Mouse (Mus musculus): Measurements from ENCODE around the gene Ptprq.

Gene Ptprq

DNA sequence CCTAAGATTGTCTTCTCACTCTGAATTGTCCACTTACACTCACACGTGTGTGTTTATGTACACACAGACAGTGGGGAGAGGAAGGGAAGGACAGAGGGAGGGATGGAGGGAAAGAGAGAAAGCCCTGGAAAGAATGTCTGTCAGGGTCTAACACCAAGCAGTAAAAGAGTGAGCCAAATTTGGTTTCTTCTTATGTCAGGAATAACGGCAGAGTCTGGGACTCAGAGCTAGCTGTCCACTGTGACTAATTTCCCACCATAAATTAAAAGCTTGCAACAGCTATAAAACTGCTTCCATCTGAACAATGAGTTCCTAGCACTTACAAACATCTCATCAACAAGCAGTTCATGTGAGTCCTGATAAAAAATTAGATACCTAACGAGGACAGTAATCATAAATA is 91.7 kb downstream of the Ptprq start:
- no peak for DNase-seq (ENCODE audit: low spot score)

DNA sequence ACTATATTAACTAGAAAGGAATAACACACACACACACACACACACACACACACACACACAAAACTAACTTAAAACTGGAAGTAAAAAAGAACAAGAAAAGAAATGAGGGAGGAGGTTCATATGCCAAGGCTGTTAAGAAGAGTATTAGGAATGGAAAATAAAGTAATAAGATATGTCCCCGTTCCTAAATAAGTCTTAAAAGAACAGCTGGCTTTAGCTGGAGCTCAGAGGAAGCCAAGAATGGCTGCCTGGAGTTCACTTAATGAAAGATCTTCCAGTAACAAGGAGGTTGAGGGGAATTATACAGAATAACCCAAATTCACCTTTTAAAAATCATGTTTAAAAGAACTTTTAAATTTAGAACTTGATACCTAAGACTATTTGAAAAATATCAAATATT is 93.2 kb downstream of the Ptprq start:
- no peak for DNase-seq (ENCODE audit: low spot score)

DNA sequence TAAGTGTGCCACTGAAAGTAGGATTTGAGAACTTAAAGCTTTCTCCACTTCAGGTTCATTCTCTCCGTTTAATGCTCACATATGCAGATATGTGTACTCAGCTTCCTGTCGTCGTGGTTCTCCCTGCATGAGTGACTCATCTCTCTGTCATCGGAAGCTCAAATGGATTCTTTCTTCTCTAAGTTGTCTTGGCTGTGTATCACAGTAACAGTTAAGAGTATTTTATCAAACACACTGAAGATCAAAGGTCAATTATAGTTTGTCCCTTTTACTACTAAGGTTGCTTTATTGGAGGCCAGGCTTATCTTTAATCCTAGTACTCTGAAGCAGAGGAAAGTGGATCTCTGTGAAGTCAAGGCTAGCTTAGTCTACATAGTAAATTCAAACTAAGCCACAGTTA is 95.6 kb downstream of the Ptprq start:
- no peak for DNase-seq (ENCODE audit: low spot score)

DNA sequence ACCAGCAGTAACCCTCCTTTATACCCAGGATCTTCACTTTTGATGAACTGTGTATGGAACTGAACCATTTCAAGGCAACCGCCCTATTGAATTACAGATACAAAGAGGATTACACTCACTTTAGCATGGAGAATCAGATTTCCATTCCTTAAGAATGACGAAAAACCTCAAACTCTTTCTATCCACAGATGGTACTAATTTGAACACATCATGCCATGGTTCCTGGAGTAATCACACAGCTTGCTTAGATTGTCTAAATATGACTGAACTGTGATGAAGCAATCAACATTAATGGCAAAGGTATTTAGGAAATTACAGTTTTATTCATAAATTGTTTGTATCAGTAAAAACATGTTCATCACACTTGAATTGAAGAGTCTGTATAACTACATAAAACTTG is 104.4 kb downstream of the Ptprq start:
- no peak for DNase-seq (ENCODE audit: low spot score)

DNA sequence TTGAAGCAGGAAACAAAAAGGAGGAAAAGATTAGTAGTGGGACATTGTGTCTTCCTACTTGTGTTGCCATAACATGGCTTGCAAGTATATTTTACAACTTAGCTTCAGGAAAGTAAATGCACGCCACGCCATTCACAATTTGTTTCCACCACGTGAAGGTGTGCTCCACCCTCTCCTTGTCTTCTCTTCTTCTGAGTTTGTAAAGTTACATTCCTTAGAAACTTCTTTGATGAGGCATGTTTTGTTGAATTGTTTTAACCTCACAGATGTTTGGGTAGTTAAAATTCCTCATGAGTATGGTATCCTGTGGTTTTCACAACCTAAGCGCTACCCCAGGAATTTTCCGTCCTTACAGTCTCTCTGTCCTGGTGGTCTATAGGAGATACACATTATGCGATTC is 118.5 kb downstream of the Ptprq start:
- no peak for DNase-seq (ENCODE audit: low spot score)

DNA sequence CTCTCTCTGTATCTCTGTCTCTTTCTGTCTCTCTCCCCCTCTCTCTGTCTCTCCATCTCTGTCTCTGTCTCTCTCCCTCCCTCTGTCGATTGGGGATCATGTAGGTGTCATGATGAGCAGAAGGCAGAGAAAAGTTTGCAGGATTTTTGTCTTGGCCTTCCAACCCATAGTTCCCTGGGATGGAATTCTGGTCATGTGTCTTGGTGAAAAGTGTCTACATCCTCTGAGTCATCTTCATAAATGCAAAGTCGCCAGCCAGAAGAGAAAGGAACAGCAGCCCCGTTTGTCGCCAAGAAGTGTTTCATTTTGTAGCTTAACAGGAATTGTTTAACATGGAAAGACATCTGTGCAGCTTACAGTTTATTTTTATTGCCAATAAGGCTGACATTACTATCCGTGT is 136.5 kb downstream of the Ptprq start:
- no peak for DNase-seq (ENCODE audit: low spot score)

DNA sequence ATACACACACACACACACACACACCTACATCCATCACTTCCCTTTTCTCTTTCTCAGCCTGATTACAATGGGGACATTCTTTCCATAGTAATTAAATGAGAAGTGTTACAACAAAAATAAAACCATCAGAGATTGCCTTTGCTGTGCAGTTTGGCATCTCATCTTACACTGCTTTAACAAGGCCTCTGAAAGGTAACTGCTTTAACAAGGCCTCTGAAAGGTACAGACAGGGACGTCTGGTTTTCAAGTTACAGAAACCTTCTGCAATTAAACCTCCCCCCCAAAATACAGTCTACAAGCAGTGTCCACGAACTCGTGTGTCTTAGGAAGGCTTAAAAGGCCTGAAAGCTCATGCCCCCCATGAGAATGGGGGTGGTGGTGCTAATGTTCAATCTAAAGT is 150.8 kb downstream of the Ptprq start:
- no peak for DNase-seq (ENCODE audit: low spot score)

DNA sequence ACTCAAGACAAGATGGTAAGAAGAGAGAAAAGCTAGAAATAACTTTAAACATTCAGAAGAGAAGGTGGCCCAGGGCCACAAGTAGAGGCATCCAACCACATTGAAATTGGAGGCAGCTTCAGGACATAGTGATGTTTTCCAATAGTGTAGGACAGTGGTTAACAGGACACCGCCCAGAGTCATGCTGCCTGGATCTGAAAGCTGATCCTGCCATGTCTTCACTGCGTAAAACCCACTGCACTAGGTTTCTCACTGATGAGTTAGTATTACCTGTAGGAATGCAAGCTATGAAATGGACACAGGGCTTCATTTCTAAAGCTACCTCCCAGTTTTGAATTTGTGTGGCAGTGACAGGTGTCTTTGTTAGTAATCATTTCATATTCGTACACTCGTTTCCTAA is 151.6 kb downstream of the Ptprq start:
- DNase-seq (ENCODE audit: low spot score): no peak

DNA sequence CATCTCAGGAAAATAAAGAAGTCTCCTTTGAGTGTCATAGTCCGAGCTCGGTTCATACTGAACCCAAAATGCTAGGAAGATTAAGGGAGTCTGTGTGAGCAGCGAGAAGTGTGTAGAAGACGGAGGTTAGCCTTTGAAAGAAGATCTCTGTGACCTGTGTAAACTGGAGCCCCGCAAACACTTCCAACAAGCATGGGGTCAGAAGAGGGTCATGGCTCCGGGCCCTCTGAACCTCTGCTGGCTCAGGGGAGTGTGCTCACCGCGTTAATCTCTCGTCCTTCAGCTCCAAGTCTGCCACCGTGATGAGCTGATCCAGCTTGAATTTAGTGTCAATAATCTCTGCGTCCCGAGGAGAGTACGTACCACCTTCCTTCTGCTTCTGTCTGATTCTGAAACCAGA is 157.0 kb downstream of the Ptprq start:
- no peak for DNase-seq (ENCODE audit: low spot score)

DNA sequence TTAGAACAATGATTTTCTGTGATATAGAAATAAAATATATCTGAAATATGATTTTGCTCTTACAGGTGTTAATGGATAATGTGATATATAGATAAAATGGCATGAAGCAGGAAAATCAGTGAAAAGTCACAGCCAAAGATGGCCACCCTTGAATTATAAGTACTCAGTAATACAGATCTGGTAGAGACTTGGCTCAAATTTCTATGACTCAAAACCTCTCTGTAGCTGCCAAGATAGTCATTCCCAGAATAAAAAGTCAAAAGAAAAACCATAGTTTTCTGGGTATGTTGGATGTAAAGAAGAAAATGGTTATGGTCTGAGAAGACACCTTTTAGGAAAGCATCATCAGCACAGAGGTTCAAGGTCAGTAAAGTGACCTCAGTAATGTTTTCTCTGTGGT is 159.0 kb downstream of the Ptprq start:
- DNase-seq (ENCODE audit: low spot score): no peak

DNA sequence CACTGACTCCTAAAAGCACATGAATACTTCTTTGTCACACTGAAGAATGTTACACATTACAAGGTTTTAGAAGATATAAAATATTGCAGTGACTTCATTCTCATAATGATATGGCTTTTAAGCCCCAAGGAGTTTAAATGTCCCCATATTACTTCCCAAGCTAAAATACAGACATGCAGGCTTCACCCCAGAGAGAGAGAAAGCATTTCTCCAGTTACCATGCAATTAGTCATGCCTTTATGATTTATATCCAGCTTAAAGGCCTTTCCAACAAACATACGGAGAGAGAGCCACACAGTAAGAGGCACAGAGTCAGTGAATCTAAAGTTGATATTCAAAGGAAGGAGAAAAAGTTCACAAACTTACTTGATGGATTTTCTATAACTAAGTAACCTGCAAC is 176.8 kb downstream of the Ptprq start:
- DNase-seq (ENCODE audit: low spot score): no peak

DNA sequence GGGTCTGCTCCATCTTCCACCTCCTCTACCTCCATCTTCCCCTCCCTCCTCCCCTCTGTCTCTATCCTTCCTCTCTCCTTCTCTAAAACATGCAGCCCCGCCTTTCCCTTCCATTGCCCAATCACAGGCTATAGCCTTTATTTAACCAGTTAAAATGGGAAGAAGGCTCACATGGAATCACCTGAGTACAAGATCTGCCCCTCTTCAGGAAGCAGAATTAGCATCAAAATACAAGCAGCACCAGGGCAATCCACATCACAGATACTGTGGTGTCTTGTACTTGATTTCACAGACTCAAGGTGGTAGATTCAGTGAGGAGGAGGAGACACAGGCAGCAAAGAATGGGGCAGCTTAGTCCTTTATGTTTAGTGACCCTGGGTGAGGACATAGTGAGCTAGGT is 191.1 kb downstream of the Ptprq start:
- DNase-seq (ENCODE audit: low spot score): no peak

DNA sequence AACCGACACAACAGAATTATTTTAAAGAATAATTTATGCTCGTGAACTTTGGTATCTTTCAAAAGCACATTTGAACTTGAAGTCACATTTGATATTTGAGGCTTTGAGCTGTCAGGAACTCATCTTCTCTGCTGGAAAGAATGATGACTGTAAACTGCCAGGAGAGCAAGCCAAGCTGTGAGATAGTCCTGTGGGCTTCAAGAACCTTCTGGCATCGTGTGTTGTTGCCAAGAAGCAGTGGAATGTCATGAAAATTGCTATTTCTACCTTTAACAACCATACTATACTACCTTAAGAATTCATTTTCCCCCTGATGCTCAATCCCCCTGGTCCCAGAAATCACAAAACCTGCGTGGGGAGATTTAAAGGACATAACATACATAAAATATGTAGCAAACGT is 200.6 kb downstream of the Ptprq start:
- no peak for DNase-seq (ENCODE audit: low spot score)

DNA sequence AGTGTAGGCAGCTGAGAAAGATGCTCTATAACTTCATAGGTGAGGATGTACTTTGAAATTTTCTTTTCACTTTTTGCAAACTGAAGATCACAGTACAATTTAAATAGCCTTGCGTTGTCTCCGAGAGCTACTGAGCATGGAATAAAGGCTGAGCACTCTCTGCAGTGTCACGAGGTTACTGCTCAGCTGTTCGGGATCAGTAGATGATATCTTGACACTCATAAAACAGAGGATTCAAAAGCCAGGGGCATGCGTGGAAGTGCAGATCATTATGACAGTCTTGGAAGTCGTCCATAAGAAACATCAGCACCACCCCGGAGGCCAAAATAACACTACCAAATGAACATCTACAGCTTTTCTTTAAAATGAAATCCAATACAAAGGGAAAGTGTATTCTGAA is 203.2 kb downstream of the Ptprq start:
- no peak for DNase-seq (ENCODE audit: low spot score)

DNA sequence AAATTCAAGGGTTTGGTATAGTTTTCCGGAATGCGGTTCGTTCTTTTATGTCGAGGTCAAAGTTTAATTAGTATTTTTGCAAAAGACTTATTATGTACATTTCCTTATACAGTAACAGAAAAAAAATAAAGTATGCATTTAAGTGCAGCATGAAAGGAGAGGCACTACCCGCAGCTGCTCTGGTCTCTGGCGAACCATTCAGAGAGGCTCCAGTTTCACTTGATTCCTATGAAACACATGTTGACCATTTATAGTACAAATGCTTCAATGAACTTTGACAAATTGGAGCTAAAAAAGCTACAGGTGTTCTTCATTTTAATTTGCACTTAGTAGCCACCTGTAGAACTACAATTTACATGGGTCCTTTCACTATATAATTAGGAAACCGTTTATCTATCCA is 205.1 kb downstream of the Ptprq start:
- no peak for DNase-seq (ENCODE audit: low spot score)

DNA sequence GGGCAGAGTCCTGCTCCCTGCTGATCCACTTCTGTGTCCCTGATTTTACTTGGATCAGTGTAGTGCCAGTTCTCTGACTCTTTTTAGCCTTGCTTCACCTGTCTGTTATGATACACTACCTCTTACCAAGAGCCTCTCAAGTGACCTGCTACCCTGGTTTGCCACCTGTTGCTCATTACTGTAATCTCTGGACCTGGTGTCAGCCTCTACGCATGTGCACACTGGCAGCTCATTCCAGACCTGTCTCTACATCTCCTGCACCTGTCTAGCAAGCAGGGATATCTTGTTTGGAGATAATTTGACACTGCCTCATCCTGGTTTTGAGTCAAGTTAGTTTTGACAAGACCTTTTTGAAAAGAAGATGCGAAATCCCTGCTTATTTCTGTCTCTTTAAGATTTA is 213.5 kb downstream of the Ptprq start:
- no peak for DNase-seq (ENCODE audit: low spot score)

DNA sequence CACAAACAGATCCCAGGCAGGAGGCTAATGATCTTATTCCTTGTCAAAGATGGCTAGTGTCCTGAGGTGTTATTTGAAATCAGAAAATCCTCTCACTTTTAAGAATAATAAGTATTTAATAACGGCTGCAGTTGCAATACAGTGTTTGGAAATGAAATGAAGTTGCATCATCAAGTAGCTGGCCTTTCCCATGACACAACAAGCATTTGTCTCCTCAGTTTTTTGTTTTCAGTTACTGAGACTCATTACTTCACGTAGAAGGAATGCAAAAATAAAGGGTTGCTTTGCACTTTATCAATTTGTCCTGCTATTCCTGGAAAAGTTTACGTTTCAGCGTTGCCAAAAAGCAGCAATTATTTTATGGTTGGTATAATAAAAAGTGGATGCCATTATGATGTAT is 216.4 kb downstream of the Ptprq start:
- DNase-seq (ENCODE audit: low spot score): no peak

DNA sequence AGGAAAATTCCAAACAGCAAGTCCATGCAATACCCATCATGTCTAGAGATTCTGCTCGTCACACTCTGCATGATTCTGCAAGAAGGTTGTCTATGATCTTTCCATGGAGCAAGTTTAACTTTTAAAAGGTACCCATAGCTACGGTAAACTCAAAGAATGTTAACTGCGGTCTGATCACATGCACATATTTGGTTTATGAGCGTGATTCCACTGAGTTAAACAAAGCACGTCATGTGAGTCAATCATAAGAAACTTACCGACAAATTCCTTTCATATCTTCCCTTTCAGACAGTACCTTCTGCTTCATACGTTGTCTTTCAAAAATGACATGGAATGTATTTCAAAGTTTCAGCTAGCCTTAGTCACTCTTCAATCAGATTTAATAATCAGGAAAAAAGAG is 217.7 kb downstream of the Ptprq start:
- DNase-seq (ENCODE audit: low spot score): no peak

DNA sequence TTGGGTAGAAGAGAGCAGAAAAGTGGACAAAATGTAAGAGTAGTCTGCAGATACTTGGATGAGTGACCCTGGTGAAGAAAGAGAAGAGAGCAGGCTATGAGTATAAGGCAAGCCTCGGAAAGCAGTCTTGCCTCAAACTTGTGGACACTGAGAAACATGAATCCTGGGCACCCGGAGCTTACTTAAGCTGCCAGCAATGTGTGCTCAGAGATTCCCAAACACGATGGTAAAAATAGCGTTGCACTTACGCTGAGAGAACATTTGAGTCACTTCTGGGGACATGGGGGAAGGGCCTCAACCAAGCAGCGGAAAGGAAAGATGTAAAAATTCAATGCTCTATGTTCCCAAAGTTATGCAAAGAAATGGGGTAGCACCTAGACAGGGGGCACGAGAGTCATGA is 220.2 kb downstream of the Ptprq start:
- no peak for DNase-seq (ENCODE audit: low spot score)

DNA sequence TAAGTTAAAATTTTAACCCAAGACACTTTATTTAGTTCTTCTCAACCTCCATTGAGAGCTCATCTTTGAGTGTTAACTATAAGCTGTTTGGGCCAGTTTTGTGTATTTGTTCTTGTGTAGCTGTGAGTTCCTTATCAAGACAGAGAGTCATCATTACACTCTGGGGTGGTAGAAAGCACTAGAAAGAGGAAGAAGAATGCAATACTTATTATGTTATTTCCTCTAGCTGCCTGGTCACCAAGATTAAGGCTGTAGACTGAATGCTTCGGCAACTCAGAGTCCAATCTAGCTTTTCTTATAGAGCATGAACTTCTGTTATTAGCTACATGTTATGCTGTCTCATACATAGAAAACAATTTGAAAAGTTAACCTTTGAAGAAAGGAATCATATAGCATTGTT is 223.4 kb downstream of the Ptprq start:
- no peak for DNase-seq (ENCODE audit: low spot score)

DNA sequence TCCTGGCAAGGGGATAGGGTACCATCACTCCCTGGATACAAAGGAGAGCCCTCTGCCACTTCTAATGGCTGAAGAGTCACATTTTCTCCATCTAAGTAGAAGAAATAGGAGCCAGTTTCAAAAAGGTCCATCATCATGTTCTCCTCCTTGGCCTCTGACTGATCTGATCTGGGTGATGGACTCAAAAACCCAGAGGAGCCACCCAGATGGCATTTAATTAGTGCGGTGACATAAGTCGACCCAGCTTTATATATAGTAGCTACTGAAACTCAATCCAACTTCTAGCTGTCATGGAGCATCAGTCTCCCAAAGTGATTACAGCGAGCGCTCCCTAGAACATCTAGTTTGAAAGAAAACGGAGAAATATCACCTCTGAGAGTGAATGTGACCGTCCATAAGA is 225.3 kb downstream of the Ptprq start, which contains the start of gene Myf6:
Myf6 (minus strand) TSS at position 170 of the 400 bp plus-strand sequence.
- DNase-seq (ENCODE audit: low spot score): no peak

DNA sequence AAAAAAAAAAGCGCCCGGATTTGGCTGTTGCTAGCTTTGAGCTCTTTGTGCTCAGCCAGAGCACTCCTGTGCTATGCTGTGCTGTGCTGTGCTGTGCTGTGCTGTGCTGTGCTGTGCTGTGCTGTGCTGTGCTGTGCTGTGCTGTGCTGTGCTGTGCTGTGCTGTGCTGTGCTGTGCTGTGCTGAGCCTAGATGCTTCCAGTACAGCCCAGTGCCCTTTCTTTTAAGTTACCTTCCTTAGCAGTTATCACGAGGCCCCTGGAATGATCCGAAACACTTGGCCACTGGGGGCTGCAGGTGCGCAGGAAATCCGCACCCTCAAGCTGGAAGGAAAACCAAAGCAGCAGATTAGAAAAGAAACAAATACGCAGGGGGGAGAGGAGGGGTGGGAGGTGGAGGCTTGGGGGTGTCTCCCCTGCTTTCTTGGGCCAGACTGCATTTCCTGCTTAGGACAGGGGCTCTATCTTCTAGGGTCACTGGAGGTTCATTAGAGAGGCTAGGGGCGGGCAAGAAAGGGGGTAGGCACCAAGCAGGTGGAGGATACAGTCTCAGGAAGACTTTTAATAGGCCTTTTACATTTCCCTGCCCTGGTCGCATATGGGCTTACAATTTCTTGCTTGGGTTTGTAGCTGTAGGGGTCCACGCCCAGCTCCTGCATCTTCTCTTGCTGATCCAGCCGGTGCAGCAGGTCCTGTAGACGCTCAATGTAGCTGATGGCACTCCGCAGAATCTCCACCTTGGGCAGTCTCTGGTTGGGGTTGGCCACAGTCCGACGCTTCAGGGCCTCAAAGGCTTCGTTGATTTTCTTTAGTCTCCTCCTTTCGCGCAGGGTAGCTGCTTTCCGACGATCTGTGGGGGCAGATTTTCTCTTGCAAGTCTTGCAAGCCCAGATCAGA is 226.0 kb downstream of the Ptprq start:
- DNase-seq (ENCODE audit: low spot score): no peak

DNA sequence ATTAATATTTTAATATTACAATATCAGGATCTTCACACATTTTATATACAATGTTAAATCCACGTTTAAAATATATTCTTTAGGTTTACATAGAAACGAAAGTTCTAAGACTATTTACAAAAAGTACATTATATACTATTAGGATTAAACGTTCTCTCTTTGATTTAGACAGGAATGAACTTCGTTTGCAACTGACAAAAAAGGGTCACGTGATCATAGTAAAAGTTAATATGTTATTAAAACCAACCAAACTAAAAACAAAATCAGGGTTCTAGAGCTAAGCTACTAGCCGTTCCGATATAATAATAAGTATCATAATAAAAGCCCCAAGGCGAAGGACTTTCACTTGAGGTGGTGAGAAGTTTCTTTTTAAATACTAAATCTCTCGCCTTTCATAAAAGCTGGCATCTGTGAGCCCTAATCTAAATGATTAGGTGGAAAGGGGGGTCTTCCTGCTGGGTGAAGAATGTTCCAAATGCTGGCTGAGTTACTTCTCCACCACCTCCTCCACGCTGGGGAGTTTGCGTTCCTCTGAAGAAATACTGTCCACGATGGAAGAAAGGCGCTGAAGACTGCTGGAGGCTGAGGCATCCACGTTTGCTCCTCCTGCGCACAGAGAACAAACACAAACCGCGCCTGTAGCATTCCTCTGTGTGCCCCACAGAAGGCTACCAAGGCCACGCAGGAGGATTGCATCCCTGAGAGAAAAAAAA is 226.8 kb downstream of the Ptprq start:
- no peak for DNase-seq (ENCODE audit: low spot score)

All from ovary, adult 18-20 months (tissue).